Mouse (Mus musculus) brain, embryonic 14.5 days (tissue): ENCODE measurements around the gene Wdr61.

Experiments used
- CTCF ChIP-seq: fragments of 200-500 bp; IDR thresholded peaks from 2 replicates; pipeline ENCODE4 v1.5.1; 2012; ENCODE audit warnings: inconsistent platforms, mild to moderate bottlenecking, moderate library complexity, borderline replicate concordance; ENCODE audit not compliant: insufficient read depth, insufficient read length; ENCODE audit errors: extremely low read depth
- POLR2A ChIP-seq: fragments of 200-500 bp; IDR thresholded peaks from 2 replicates; pipeline ENCODE4 v1.6.1; 2012; ENCODE audit warnings: mild to moderate bottlenecking, inconsistent platforms, borderline replicate concordance; ENCODE audit not compliant: poor library complexity, insufficient read depth, insufficient read length, severe bottlenecking; ENCODE audit errors: extremely low read depth

DNA sequence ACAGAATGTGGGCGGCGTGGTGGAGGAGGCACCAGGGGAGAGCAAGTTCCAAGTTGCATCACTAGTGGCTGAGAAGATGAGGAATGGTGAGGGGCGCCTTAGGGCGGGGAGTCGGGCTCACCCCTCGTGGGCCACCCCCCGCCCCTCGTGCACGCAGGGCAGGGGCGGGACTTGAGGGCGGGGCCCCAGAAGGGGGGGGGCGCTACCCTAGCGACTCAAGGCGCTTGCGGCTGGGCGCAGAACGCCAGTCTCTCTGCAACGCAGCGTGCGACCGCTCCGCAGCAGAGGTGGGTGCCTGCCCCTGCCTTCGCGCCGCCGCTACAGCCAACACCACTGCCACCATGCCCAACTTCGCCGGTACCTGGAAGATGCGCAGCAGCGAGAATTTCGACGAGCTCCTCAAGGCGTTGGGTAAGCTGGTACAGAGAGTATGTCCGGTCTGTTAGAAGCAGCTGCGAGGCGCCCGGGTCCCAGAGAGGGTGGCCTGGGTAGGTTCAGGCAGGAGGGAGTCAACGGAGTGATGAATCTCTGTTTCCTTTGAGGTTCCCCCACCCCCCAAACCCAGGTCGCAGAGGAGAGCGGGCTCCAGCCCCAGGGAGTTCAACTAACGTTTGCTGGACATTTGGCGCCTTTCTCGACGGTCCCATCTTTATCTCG lies 30.4 kb upstream of the Wdr61 start, which contains the start of gene Crabp1:
- TF ChIP-seq CTCF, result no peak
- no peak for TF ChIP-seq POLR2A
